Mouse (Mus musculus): ENCODE data around the gene Iah1. TPM values are rescaled to one million over a fixed set of nuclear protein-coding genes. Genes with fewer than 3 reads are reported as not detected.

Iah1 gene
- polyA plus RNA-seq, 1 experiment from 2014 or later = 42.8 TPM

DNA sequence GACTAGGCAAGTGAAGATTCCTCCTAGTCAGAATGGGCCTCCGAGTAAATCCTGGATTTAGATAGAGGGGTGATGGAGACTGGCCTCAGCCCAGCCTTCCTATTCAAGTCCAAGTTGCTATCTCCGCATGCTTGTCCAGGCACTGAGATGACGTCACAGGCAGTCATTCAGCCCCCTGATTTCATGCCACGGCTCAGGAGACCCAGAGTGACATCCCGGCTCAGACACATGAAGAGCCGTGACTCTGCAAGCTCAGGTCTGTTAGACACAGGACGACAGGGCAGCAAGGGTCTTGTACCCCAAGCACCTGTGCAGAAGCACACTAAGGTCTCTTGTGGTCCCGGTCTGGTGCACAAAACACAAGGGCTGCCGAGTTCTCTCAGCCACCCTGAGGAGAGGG lies 6.7 kb downstream of the Iah1 start:
- Histone ChIP-seq H3K4me2 (replicated peaks) (no peak overlapping the region), H3K4me3 (no peak overlapping the region), H3K4me1 (no peaks in the 10 kb centered on the region), H3K27me3 (no peaks in the 10 kb centered on the region), H3K27ac (no peak overlapping the region), H3K36me3 (peaks cover 50% of the 10 kb centered on the region), H3K9me3 (replicated peaks) (no peaks in the 10 kb centered on the region), H3K9ac (no peak overlapping the region)
- no peak for ATAC-seq (ENCODE audit: low FRiP score)
- 89% methylated on average over 9 of the region's 9 CpGs for WGBS

- no peak for ATAC-seq (ENCODE audit: low FRiP score)
- no peak overlapping the region for H3K9ac ChIP-seq
- H3K27me3 ChIP-seq = no peaks in the 10 kb centered on the region
- no peaks in the 10 kb centered on the region for H3K9me3 ChIP-seq (replicated peaks)
- H3K4me1 ChIP-seq = no peaks in the 10 kb centered on the region
- peaks cover 62% of the 10 kb centered on the region for H3K36me3 ChIP-seq
- H3K4me2 ChIP-seq (replicated peaks) = no peak overlapping the region
- H3K27ac ChIP-seq = no peak overlapping the region
- H3K4me3 ChIP-seq = no peak overlapping the region
- WGBS = 81% methylated on average over 5 of the region's 5 CpGs
Observed at GRCm38 (mm10) chr12:21324101-21324500, 7.9 kb downstream of the Iah1 start.

- Histone ChIP-seq H3K36me3 (peaks cover 67% of the 10 kb centered on the region), H3K4me2 (replicated peaks) (no peak overlapping the region), H3K27ac (no peak overlapping the region), H3K27me3 (no peaks in the 10 kb centered on the region), H3K9ac (no peak overlapping the region), H3K4me3 (no peak overlapping the region), H3K9me3 (replicated peaks) (no peaks in the 10 kb centered on the region), H3K4me1 (no peaks in the 10 kb centered on the region)
- ATAC-seq (ENCODE audit: low FRiP score) = no peak
- 87% methylated on average over 8 of the region's 8 CpGs for WGBS
Observed at GRCm38 (mm10) chr12:21325266-21325665, 9.1 kb downstream of the Iah1 start.

GRCm38 (mm10) chr12:21326325-21326724 lies 10.1 kb downstream of the Iah1 start:
- no peak for ATAC-seq (ENCODE audit: low FRiP score)
- Histone ChIP-seq H3K36me3 (peaks cover 68% of the 10 kb centered on the region), H3K4me1 (no peaks in the 10 kb centered on the region), H3K27ac (no peak overlapping the region), H3K9ac (no peak overlapping the region), H3K4me3 (no peak overlapping the region), H3K27me3 (no peaks in the 10 kb centered on the region), H3K4me2 (replicated peaks) (no peak overlapping the region), H3K9me3 (replicated peaks) (no peaks in the 10 kb centered on the region)
- 95% methylated on average over 3 of the region's 3 CpGs for WGBS

- H3K27ac ChIP-seq = no peak overlapping the region
- no peak overlapping the region for H3K9ac ChIP-seq
- no peaks in the 10 kb centered on the region for H3K4me1 ChIP-seq
- H3K4me2 ChIP-seq (replicated peaks) = no peak overlapping the region
- no peaks in the 10 kb centered on the region for H3K27me3 ChIP-seq
- no peak overlapping the region for H3K4me3 ChIP-seq
- H3K36me3 ChIP-seq = peaks cover 74% of the 10 kb centered on the region
- H3K9me3 ChIP-seq (replicated peaks) = no peaks in the 10 kb centered on the region
- WGBS = 93% methylated on average over 9 of the region's 9 CpGs
- ATAC-seq (ENCODE audit: low FRiP score) = no peak
Observed at GRCm38 (mm10) chr12:21329661-21330400, 13.6 kb downstream of the Iah1 start.

DNA sequence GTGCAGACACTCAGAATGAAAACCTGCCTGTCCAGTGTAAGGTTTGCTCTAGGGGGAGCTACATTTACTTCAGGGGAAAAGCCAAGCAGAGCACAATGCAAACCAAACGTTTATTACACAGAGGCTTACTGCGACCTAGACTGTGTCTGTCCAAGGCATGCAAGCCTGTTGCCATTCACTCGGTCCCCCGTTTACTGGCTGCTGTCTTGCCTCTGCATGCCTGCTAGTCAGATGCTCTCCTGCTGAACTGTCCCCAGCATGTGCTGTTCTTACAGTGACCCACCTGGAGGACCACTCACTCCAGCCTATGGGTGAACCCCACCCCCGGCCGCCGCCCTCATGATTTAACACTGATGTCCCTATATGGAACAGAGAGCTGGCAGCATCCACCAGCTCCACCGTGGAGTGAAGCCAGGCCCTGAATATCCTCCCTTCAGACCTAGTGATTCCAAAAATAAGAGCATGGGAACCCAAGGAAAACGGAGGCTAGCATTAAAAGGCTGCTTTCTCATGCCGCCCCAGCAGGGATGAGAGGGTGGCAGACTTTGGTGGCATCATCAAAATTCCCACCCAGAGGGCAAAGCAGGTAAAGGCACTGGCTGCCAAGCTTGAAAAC lies 14.9 kb downstream of the Iah1 start:
- H3K9ac ChIP-seq = no peak overlapping the region
- WGBS = 89% methylated on average over 10 of the region's 10 CpGs
- no peaks in the 10 kb centered on the region for H3K4me1 ChIP-seq
- no peak overlapping the region for H3K4me3 ChIP-seq
- no peak overlapping the region for H3K27ac ChIP-seq
- no peaks in the 10 kb centered on the region for H3K27me3 ChIP-seq
- H3K36me3 ChIP-seq = peaks cover 70% of the 10 kb centered on the region
- no peaks in the 10 kb centered on the region for H3K9me3 ChIP-seq (replicated peaks)
- no peak overlapping the region for H3K4me2 ChIP-seq (replicated peaks)
- ATAC-seq (ENCODE audit: low FRiP score) = no peak

- no peak overlapping the region for H3K4me3 ChIP-seq
- H3K4me1 ChIP-seq = no peaks in the 10 kb centered on the region
- H3K9ac ChIP-seq = no peak overlapping the region
- WGBS = 77% methylated on average over 6 of the region's 6 CpGs
- no peaks in the 10 kb centered on the region for H3K9me3 ChIP-seq (replicated peaks)
- H3K27me3 ChIP-seq = no peaks in the 10 kb centered on the region
- peaks cover 72% of the 10 kb centered on the region for H3K36me3 ChIP-seq
- no peak for ATAC-seq (ENCODE audit: low FRiP score)
- H3K4me2 ChIP-seq (replicated peaks) = no peak overlapping the region
- no peak overlapping the region for H3K27ac ChIP-seq
Observed at GRCm38 (mm10) chr12:21331711-21332110, 15.5 kb downstream of the Iah1 start.

GRCm38 (mm10) chr12:21333021-21333420 lies 16.8 kb downstream of the Iah1 start:
- no peak for ATAC-seq (ENCODE audit: low FRiP score)
- 90% methylated on average over 7 of the region's 7 CpGs for WGBS
- H3K9me3 ChIP-seq (replicated peaks) = no peaks in the 10 kb centered on the region
- no peak overlapping the region for H3K27ac ChIP-seq
- no peaks in the 10 kb centered on the region for H3K4me1 ChIP-seq
- H3K36me3 ChIP-seq = peaks cover 62% of the 10 kb centered on the region
- no peaks in the 10 kb centered on the region for H3K27me3 ChIP-seq
- H3K4me2 ChIP-seq (replicated peaks) = no peak overlapping the region
- no peak overlapping the region for H3K9ac ChIP-seq
- no peak overlapping the region for H3K4me3 ChIP-seq

- no peak overlapping the region for H3K4me2 ChIP-seq (replicated peaks)
- H3K9me3 ChIP-seq (replicated peaks) = no peaks in the 10 kb centered on the region
- H3K36me3 ChIP-seq = peaks cover 58% of the 10 kb centered on the region
- H3K27ac ChIP-seq = no peak overlapping the region
- no peak overlapping the region for H3K4me3 ChIP-seq
- no peak for ATAC-seq (ENCODE audit: low FRiP score)
- no peak overlapping the region for H3K9ac ChIP-seq
- 96% methylated on average over 5 of the region's 5 CpGs for WGBS
- H3K4me1 ChIP-seq = no peaks in the 10 kb centered on the region
- no peaks in the 10 kb centered on the region for H3K27me3 ChIP-seq
Observed at GRCm38 (mm10) chr12:21333766-21334165, 17.6 kb downstream of the Iah1 start.

DNA sequence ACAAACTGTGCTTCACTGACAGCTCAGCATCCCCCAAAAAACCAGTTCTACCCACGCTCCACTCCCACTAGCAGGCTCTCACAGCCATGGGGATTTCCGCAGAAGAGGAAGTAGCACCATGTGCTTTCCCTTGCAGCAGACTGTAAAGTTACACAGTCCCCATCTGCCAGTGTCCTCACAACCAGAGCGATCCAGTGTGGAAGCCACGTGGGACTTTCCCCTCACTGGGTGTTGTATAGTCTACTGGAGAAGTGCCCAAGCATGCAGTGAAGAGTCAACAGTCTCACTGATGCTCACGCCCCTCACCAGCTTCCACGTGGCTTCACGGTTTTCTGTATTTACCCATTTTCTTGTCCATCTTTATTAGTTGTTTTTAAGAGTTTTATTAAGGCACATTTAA lies 19.7 kb downstream of the Iah1 start:
- no peak overlapping the region for H3K9ac ChIP-seq
- no peak overlapping the region for H3K4me3 ChIP-seq
- no peak for ATAC-seq (ENCODE audit: low FRiP score)
- H3K4me1 ChIP-seq = no peaks in the 10 kb centered on the region
- H3K27ac ChIP-seq = no peak overlapping the region
- 93% methylated on average over 7 of the region's 7 CpGs for WGBS
- H3K27me3 ChIP-seq = no peaks in the 10 kb centered on the region
- H3K9me3 ChIP-seq (replicated peaks) = no peaks in the 10 kb centered on the region
- H3K4me2 ChIP-seq (replicated peaks) = no peak overlapping the region
- peaks cover 61% of the 10 kb centered on the region for H3K36me3 ChIP-seq

- Histone ChIP-seq H3K9ac (no peak overlapping the region), H3K36me3 (peaks cover 62% of the 10 kb centered on the region)
- WGBS = 98% methylated on average over 5 of the region's 5 CpGs
Observed at GRCm38 (mm10) chr12:21337171-21337570, 21.0 kb downstream of the Iah1 start.

DNA sequence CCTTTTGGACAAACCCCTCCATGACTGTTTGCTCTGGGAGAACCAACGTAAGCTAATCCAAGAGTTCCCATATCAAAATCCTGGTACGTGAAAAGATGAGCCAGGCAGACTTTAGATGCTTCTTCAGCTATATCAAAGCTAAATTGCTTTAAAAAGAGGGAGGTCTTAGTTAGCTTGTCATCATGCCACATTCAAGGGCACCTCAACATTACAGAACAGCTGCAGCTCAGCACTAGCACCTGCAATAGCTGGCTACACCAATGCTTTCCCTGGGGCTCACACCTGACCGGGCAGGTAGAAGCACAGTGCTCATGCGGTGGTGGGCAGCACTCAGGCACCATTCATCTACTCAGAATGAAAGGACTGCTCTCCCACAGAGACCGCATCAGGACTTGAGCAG lies 24.5 kb downstream of the Iah1 start:
- Histone ChIP-seq H3K4me3 (no peak overlapping the region), H3K36me3 (peaks cover 47% of the 10 kb centered on the region), H3K9ac (no peak overlapping the region), H3K27ac (no peak overlapping the region), H3K4me1 (no peaks in the 10 kb centered on the region), H3K27me3 (no peaks in the 10 kb centered on the region), H3K4me2 (replicated peaks) (no peak overlapping the region), H3K9me3 (replicated peaks) (no peaks in the 10 kb centered on the region)
- 91% methylated on average over 5 of the region's 5 CpGs for WGBS
- ATAC-seq (ENCODE audit: low FRiP score) = no peak

More at GRCm38 (mm10) chr12:21337171-21337570, 21.0 kb downstream of the Iah1 start:
- Histone ChIP-seq H3K4me2 (replicated peaks) (no peak overlapping the region), H3K4me1 (no peaks in the 10 kb centered on the region), H3K27me3 (no peaks in the 10 kb centered on the region), H3K9me3 (replicated peaks) (no peaks in the 10 kb centered on the region), H3K4me3 (no peak overlapping the region), H3K27ac (no peak overlapping the region)
- ATAC-seq (ENCODE audit: low FRiP score) = no peak

DNA sequence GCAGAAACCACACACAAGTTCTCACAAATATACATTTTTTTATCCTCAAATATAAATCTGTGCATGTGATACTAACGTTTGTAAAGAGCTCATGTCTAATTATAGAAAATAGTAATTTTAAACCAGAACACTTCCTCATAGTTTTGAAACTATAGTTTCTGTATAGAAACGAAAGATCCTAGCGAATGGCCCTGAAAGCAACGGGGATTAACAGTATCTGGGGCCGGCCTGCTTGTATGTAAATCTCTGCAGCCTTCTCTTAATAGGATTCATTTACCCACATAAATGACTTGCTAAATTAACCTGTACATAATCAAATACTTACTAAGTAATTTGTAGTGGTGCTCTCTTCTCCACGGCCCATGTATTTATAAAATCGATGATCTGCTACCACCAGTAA lies 30.8 kb downstream of the Iah1 start:
- Histone ChIP-seq H3K36me3 (peaks cover 32% of the 10 kb centered on the region), H3K9ac (no peak overlapping the region), H3K27me3 (no peaks in the 10 kb centered on the region), H3K4me1 (no peaks in the 10 kb centered on the region), H3K9me3 (replicated peaks) (no peaks in the 10 kb centered on the region), H3K4me2 (replicated peaks) (no peak overlapping the region), H3K27ac (no peak overlapping the region), H3K4me3 (no peak overlapping the region)
- WGBS = 92% methylated on average over 7 of the region's 7 CpGs
- no peak for ATAC-seq (ENCODE audit: low FRiP score)

All from hindbrain, embryonic 12.5 days (tissue).